Mouse (Mus musculus) embryonic facial prominence, embryonic 12.5 days (tissue): ENCODE measurements around the gene Nmnat2. TPM values are rescaled to one million over a fixed set of nuclear protein-coding genes. Genes with fewer than 3 reads are reported as not detected.

ENCODE experiments used
- ATAC-seq: fragments of 200-750 bp; cut with Nextera tagmentation; 2 replicates; pipeline ENCODE4 v1.8.0; 2017; ENCODE audit not compliant: insufficient number of reproducible peaks, insufficient read depth, low FRiP score, low TSS enrichment
- H3K27ac ChIP-seq: fragments of 300-500 bp; sonication (generic); 2 replicates; pipeline ENCODE4 v1.5.1; 2016; ENCODE audit warnings: mild to moderate bottlenecking
- H3K27me3 ChIP-seq: fragments of 300-500 bp; sonication (generic); 2 replicates; pipeline ENCODE4 v1.6.1; 2016; ENCODE audit warnings: mild to moderate bottlenecking, moderate library complexity
- H3K36me3 ChIP-seq: fragments of 300-500 bp; sonication (generic); 2 replicates; pipeline ENCODE4 v1.6.1; 2016; ENCODE audit warnings: mild to moderate bottlenecking
- H3K4me1 ChIP-seq: fragments of 300-500 bp; sonication (generic); 2 replicates; pipeline ENCODE4 v1.6.1; 2016
- H3K4me2 ChIP-seq: fragments of 300-500 bp; sonication (generic); replicated peaks from 2 replicates; pipeline ENCODE4 v1.6.1; 2016; ENCODE audit warnings: mild to moderate bottlenecking, moderate library complexity
- H3K4me3 ChIP-seq: fragments of 300-500 bp; sonication (generic); 2 replicates; pipeline ENCODE4 v1.5.1; 2016; ENCODE audit warnings: mild to moderate bottlenecking
- H3K9ac ChIP-seq: fragments of 300-500 bp; sonication (generic); 2 replicates; pipeline ENCODE4 v1.6.1; 2016; ENCODE audit warnings: mild to moderate bottlenecking, moderate library complexity
- H3K9me3 ChIP-seq: fragments of 300-500 bp; sonication (generic); 2 replicates; pipeline ENCODE4 v1.6.1; 2016; ENCODE audit warnings: mild to moderate bottlenecking, moderate library complexity
- WGBS: fragments of 180-500 bp; shearing (Covaris S2); methylation state at CpG from one replicate; pipeline ENCODE4 v1.1.7; 2016; 5-methylcytosine and 5-hydroxymethylcytosine counted together
- polyA plus RNA-seq: library from polyadenylated mRNA; unstranded; fragments of >200 nt; fragmentation: Nextera tagmentation; extraction: Ambion mirVana; gene quantifications from 2 replicates; pipeline ENCODE4 v1.2.1, GENCODE M21; 2016

Nmnat2 gene
- polyA plus RNA-seq, 1 experiment from 2014 or later, result 4.3 TPM

GRCm38 (mm10) chr1:153007824-153008223, 53.0 kb downstream of the Nmnat2 start:
- 91% methylated on average over 6 of the region's 6 CpGs for WGBS
- no peak overlapping the region for H3K4me3 ChIP-seq
- ATAC-seq, result no peak

GRCm38 (mm10) chr1:153009338-153009737, 54.5 kb downstream of the Nmnat2 start:
- Histone ChIP-seq H3K4me1 (peaks cover 3% of the 10 kb centered on the region), H3K9me3 (no peaks in the 10 kb centered on the region), H3K4me3 (no peak overlapping the region), H3K9ac (no peak overlapping the region), H3K36me3 (no peaks in the 10 kb centered on the region), H3K27ac (no peak overlapping the region), H3K27me3 (0 out of 2 replicates have a peak, but pooled peaks cover 1% of the 10 kb centered on the region), H3K4me2 (no peak overlapping the region)
- 41% methylated on average over 9 of the region's 9 CpGs for WGBS
- ATAC-seq, result no peak

More at GRCm38 (mm10) chr1:153007824-153008223, 53.0 kb downstream of the Nmnat2 start:
- Histone ChIP-seq H3K4me1 (no peaks in the 10 kb centered on the region), H3K27ac (no peak overlapping the region), H3K27me3 (no peaks in the 10 kb centered on the region), H3K4me2 (no peak overlapping the region), H3K9me3 (no peaks in the 10 kb centered on the region), H3K36me3 (no peaks in the 10 kb centered on the region), H3K9ac (no peak overlapping the region)

- 72% methylated on average over 13 of the region's 13 CpGs for WGBS
- H3K36me3 ChIP-seq, result no peaks in the 10 kb centered on the region
Measured at GRCm38 (mm10) chr1:153010353-153011351, 55.9 kb downstream of the Nmnat2 start.

GRCm38 (mm10) chr1:153011544-153011943, 56.8 kb downstream of the Nmnat2 start:
- no peak overlapping the region for H3K4me2 ChIP-seq
- H3K4me1 ChIP-seq, result peaks cover 19% of the 10 kb centered on the region
- 0 out of 2 replicates have a peak, but pooled peaks cover 2% of the 10 kb centered on the region for H3K27me3 ChIP-seq
- H3K9ac ChIP-seq, result no peak overlapping the region
- H3K36me3 ChIP-seq, result no peaks in the 10 kb centered on the region
- 88% methylated on average over 6 of the region's 6 CpGs for WGBS
- no peaks in the 10 kb centered on the region for H3K9me3 ChIP-seq
- no peak overlapping the region for H3K4me3 ChIP-seq
- H3K27ac ChIP-seq, result no peak overlapping the region
- ATAC-seq, result no peak

More at GRCm38 (mm10) chr1:153010353-153011351, 55.9 kb downstream of the Nmnat2 start:
- no peak for ATAC-seq
- H3K27ac ChIP-seq, result no peak overlapping the region
- no peak overlapping the region for H3K4me3 ChIP-seq
- H3K27me3 ChIP-seq, result 0 out of 2 replicates have a peak, but pooled peaks cover 2% of the 10 kb centered on the region
- no peak overlapping the region for H3K4me2 ChIP-seq
- no peaks in the 10 kb centered on the region for H3K9me3 ChIP-seq
- no peak overlapping the region for H3K9ac ChIP-seq
- peaks cover 13% of the 10 kb centered on the region for H3K4me1 ChIP-seq

- Histone ChIP-seq H3K4me3 (no peak overlapping the region), H3K27ac (peak overlapping the region; percentile 50; the same call in 1 of the 2 replicates), H3K9ac (no peak overlapping the region), H3K36me3 (no peaks in the 10 kb centered on the region), H3K9me3 (no peaks in the 10 kb centered on the region), H3K4me2 (no peak overlapping the region), H3K4me1 (peaks cover 22% of the 10 kb centered on the region), H3K27me3 (0 out of 2 replicates have a peak, but pooled peaks cover 2% of the 10 kb centered on the region)
- no peak for ATAC-seq
- 77% methylated on average over 2 of the region's 2 CpGs for WGBS
Measured at GRCm38 (mm10) chr1:153013541-153014288, 58.9 kb downstream of the Nmnat2 start.

- Histone ChIP-seq H3K9ac (no peak overlapping the region), H3K4me1 (peaks cover 22% of the 10 kb centered on the region), H3K27me3 (0 out of 2 replicates have a peak, but pooled peaks cover 2% of the 10 kb centered on the region), H3K36me3 (no peaks in the 10 kb centered on the region), H3K9me3 (no peaks in the 10 kb centered on the region), H3K4me3 (no peak overlapping the region), H3K4me2 (peak overlapping the region; percentile 17; the same call in 1 of the 2 replicates), H3K27ac (peak overlapping the region; percentile 50)
- no peak for ATAC-seq
- 17% methylated on average over 14 of the region's 14 CpGs for WGBS
Measured at GRCm38 (mm10) chr1:153014431-153015186, 59.8 kb downstream of the Nmnat2 start.

GRCm38 (mm10) chr1:153016465-153017163, 61.8 kb downstream of the Nmnat2 start:
- H3K36me3 ChIP-seq, result no peaks in the 10 kb centered on the region
- H3K4me2 ChIP-seq, result no peak overlapping the region
- ATAC-seq, result 0 out of 2 replicates have a peak, but pooled peaks have one; percentile 62
- WGBS, result 39% methylated on average over 11 of the region's 11 CpGs
- H3K4me3 ChIP-seq, result no peak overlapping the region
- no peaks in the 10 kb centered on the region for H3K9me3 ChIP-seq
- 0 out of 2 replicates have a peak, but pooled peaks cover 2% of the 10 kb centered on the region for H3K27me3 ChIP-seq
- H3K4me1 ChIP-seq, result peaks cover 22% of the 10 kb centered on the region
- H3K27ac ChIP-seq, result peak overlapping the region; percentile 2; the same call in 1 of the 2 replicates
- no peak overlapping the region for H3K9ac ChIP-seq

GRCm38 (mm10) chr1:153019128-153019527, 64.3 kb downstream of the Nmnat2 start:
- no peak overlapping the region for H3K4me2 ChIP-seq
- WGBS, result 96% methylated on average over 1 of the region's 1 CpGs

GRCm38 (mm10) chr1:153019623-153020022, 64.8 kb downstream of the Nmnat2 start:
- Histone ChIP-seq H3K27ac (no peak overlapping the region), H3K27me3 (no peaks in the 10 kb centered on the region), H3K4me1 (peaks cover 24% of the 10 kb centered on the region), H3K4me3 (no peak overlapping the region), H3K9me3 (no peaks in the 10 kb centered on the region), H3K4me2 (no peak overlapping the region), H3K36me3 (no peaks in the 10 kb centered on the region), H3K9ac (no peak overlapping the region)
- ATAC-seq, result no peak
- WGBS, result 76% methylated on average over 3 of the region's 3 CpGs

More at GRCm38 (mm10) chr1:153019128-153019527, 64.3 kb downstream of the Nmnat2 start:
- Histone ChIP-seq H3K36me3 (no peaks in the 10 kb centered on the region), H3K4me1 (peaks cover 25% of the 10 kb centered on the region), H3K4me3 (no peak overlapping the region), H3K27me3 (0 out of 2 replicates have a peak, but pooled peaks cover 2% of the 10 kb centered on the region), H3K9ac (no peak overlapping the region), H3K9me3 (no peaks in the 10 kb centered on the region), H3K27ac (no peak overlapping the region)
- no peak for ATAC-seq

GRCm38 (mm10) chr1:153021034-153021638, 66.3 kb downstream of the Nmnat2 start:
- WGBS, result 77% methylated on average over 7 of the region's 7 CpGs
- Histone ChIP-seq H3K4me3 (no peak overlapping the region), H3K27ac (no peak overlapping the region), H3K36me3 (no peaks in the 10 kb centered on the region), H3K9ac (no peak overlapping the region), H3K4me2 (no peak overlapping the region), H3K9me3 (no peaks in the 10 kb centered on the region), H3K27me3 (no peaks in the 10 kb centered on the region), H3K4me1 (peaks cover 15% of the 10 kb centered on the region; the same call in 1 of the 2 replicates)
- no peak for ATAC-seq
